Mouse (Mus musculus): ENCODE results near the gene Ttc9b.

- TF ChIP-seq ZNF384 (IDR thresholded peaks at IDR 0.05; ENCODE audit: low read depth, low read length) (no peak), MAFK (IDR thresholded peaks at IDR 0.05; ENCODE audit: insufficient read depth, low read depth, low read length) (no peak), ZC3H11A (IDR thresholded peaks at IDR 0.05; ENCODE audit: borderline replicate concordance, low read depth, low read length) (no peak)
Observed at GRCm38 (mm10) chr7:27687043-27687442, 33.3 kb downstream of the Ttc9b start.

Measured in ES-E14 (cell line).